In genomic region chr19:10869886-10870527, GRCm38 (mm10) we compare ENCODE assay signal across 8 mouse cellular contexts. TPM values are rescaled to one million over a fixed set of nuclear protein-coding genes. Genes with fewer than 3 reads are reported as not detected.
DNase-seq lines count a peak whose midpoint lies in the region; ATAC-seq and TF ChIP-seq lines count a peak whose summit lies in the region.

Gene Tmem132a (minus strand): TSS chr19:10869940.

- ATAC-seq in kidney, embryonic 15.5 days (replicated peaks; ENCODE audit: low FRiP score): peak; percentile 29
- ATAC-seq in stomach, postnatal 0 days (ENCODE audit: low FRiP score, low TSS enrichment): no peak

- 5% methylated on average over 8 of the region's 8 CpGs for WGBS in kidney, embryonic 15.5 days
- 2% methylated on average over 8 of the region's 8 CpGs for WGBS in stomach, postnatal 0 days

- no peaks in the 10 kb centered on the region for H3K9me3 ChIP-seq in kidney, embryonic 15.5 days (replicated peaks)
- H3K9me3 ChIP-seq in stomach, postnatal 0 days (ENCODE audit: control insufficient read depth, low read length): no peaks in the 10 kb centered on the region

- peak within 1 kb of the TSS; percentile 77 for H3K4me2 ChIP-seq in kidney, embryonic 15.5 days
- peak within 1 kb of the TSS; percentile 82 for H3K4me2 ChIP-seq in stomach, postnatal 0 days (replicated peaks; ENCODE audit: low read depth)

- TF ChIP-seq EP300 in stomach, postnatal 0 days (optimal IDR thresholded peaks at IDR 0.05): no peak

- no peak for DNase-seq in gastrocnemius, postnatal 10 days
- no peak for DNase-seq in gastrocnemius, adult 8-10 months (ENCODE audit: low spot score in 2 of 2)
- peak; percentile 81 for DNase-seq in brain, adult 2 months (ENCODE audit: low read depth, low spot score)
- DNase-seq in heart, adult 8-10 months (ENCODE audit: low spot score): no peak
- DNase-seq in lung, adult 18-20 months: peak; percentile 45 to 66
- no peak for DNase-seq in stomach, postnatal 0 days (ENCODE audit: low spot score)
- DNase-seq in right cerebral cortex, postnatal 14 days: no peak

- H3K9ac ChIP-seq in kidney, embryonic 15.5 days: peak within 1 kb of the TSS; percentile 87
- H3K9ac ChIP-seq in stomach, postnatal 0 days (ENCODE audit: low read length): peak within 1 kb of the TSS; percentile 76

- H3K4me3 ChIP-seq in kidney, embryonic 15.5 days (replicated peaks): peak within 1 kb of the TSS; percentile 92
- H3K4me3 ChIP-seq in stomach, postnatal 0 days (ENCODE audit: low read depth, low read length): peak within 1 kb of the TSS; percentile 66

- H3K36me3 ChIP-seq in kidney, embryonic 15.5 days: peaks cover 56% of the 10 kb centered on the region
- peaks cover 19% of the 10 kb centered on the region for H3K36me3 ChIP-seq in stomach, postnatal 0 days (ENCODE audit: control insufficient read depth, insufficient read depth, low read length)

- no peaks in the 10 kb centered on the region for H3K27me3 ChIP-seq in kidney, embryonic 15.5 days
- no peaks in the 10 kb centered on the region for H3K27me3 ChIP-seq in stomach, postnatal 0 days (ENCODE audit: control insufficient read depth, insufficient read depth, low read length)

- no peak for TF ChIP-seq CTCF in stomach, postnatal 0 days (IDR thresholded peaks at IDR 0.05; ENCODE audit: low read depth)

- H3K4me1 ChIP-seq in kidney, embryonic 15.5 days: peaks cover 32% of the 10 kb centered on the region
- H3K4me1 ChIP-seq in stomach, postnatal 0 days (replicated peaks; ENCODE audit: control insufficient read depth, insufficient read depth): peaks cover 8% of the 10 kb centered on the region; the same call in 1 of the 2 replicates

- peak within 1 kb of the TSS; percentile 93 for H3K27ac ChIP-seq in kidney, embryonic 15.5 days
- peak within 1 kb of the TSS; percentile 79 for H3K27ac ChIP-seq in stomach, postnatal 0 days (replicated peaks)

RNA-seq across cellular contexts. Expression of gene Tmem132a, which starts in this region (rescaled TPM):
- 10 to 100 TPM; 26.9 to 29.9 TPM for total RNA-seq in gastrocnemius, postnatal 10 days (2021)
- total RNA-seq in gastrocnemius, adult 8-10 months (2022): 1 to 10 TPM; 2.7 to 4.3 (median 3.4) TPM
- 10 to 100 TPM in 3 of 4 experiments, 1 to 10 TPM in 1; 9.2 to 11.3 (median 10.9) TPM for total RNA-seq in heart, adult 8-10 months (2022)
- 77.5 and 89.7 TPM in 2 replicates for polyA plus RNA-seq in kidney, embryonic 15.5 days (2015; fragmentation: Nextera tagmentation; extraction: Ambion mirVana)
- polyA plus RNA-seq in stomach, postnatal 0 days (2015; fragmentation: Nextera tagmentation; extraction: Ambion mirVana): 19.1 and 20.8 TPM in 2 replicates

Comparison
In these comparisons a context has a peak if more than half of its experiments do, and no peak if none do; other contexts are left out.
1. DNase-seq: peak in brain, adult 2 months (single experiment) and lung, adult 18-20 months (2 of 2); none in gastrocnemius, postnatal 10 days (single experiment), gastrocnemius, adult 8-10 months (0 of 2), heart, adult 8-10 months (single experiment), stomach, postnatal 0 days (single experiment) and right cerebral cortex, postnatal 14 days (single experiment).